Mouse (Mus musculus) adrenal gland (tissue): ENCODE measurements around the gene Wdr62.
"Not testable (repeated sequence)": the region's sequence is repeated elsewhere in the genome, so short reads cannot be mapped to it uniquely, and the experiment has no call there.

Experiments
- intact Hi-C: fragments of 180-260 bp; cut with DNase I; formaldehyde crosslinking; loops from one replicate; pipeline ENCODE4 v1.15.1; 2025

The Wdr62 gene

DNA sequence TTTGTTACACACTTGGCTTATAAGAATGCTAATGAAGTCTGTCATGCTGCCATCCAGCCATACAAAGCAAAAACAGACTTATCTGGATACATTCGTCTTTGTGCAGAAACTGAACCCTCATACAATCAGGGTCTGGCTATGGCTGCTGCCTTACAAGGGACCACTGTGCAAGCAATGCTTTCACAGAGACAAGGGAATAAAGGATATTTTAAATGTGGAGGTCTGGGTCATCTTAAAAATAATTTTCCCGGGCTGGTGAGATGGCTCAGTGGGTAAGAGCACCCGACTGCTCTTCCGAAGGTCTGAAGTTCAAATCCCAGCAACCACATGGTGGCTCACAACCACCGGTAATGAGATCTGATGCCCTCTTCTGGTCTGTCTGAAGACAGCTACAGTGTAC is 73.9 kb downstream of the Wdr62 start:
- intact Hi-C loops, result not testable (repeated sequence)

DNA sequence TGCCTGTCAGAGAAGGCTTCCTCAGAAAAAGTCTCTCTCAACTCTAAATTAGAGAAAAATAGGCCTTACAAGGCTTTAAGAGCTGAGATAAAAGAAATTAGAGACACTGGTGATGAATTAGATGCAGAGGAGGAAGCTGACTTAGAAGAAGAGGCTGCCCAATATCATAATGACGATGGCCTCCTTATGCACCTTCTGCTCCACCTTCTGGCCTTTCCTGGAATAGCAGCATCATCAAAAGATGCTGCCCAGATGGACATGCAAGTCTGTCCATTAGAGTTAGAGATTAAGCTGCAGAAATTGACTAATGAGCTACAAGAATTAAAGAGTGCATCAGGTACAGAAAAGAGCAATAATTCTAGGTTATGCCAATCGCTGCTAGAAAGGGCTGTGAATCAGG is 74.8 kb downstream of the Wdr62 start:
- intact Hi-C loops, result loop anchor here (2.0 kb wide), 1 partner anchor 25 kb away; no protein-coding TSS in a partner anchor

DNA sequence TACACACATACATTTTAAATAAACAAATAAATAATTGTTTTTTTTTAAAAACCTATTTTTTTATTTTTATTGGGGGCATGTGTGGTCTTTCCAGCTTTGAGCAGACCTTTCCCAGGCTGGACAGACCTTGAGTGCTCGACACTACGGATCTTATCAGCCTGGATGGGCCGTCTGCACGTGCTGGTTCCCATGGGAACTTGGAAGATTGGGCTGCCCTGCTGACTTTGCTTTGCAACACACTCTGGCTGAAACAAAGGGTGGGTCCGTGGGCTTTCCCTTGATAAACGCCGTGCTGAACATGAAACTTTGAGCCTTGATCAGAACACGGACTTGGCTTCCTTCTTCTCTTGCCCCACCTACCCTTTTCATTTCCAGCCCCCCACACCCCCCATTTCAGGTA is 75.8 kb downstream of the Wdr62 start:
- intact Hi-C loops, result loop anchor here (2.0 kb wide), 1 partner anchor 24 kb away; no protein-coding TSS in a partner anchor

DNA sequence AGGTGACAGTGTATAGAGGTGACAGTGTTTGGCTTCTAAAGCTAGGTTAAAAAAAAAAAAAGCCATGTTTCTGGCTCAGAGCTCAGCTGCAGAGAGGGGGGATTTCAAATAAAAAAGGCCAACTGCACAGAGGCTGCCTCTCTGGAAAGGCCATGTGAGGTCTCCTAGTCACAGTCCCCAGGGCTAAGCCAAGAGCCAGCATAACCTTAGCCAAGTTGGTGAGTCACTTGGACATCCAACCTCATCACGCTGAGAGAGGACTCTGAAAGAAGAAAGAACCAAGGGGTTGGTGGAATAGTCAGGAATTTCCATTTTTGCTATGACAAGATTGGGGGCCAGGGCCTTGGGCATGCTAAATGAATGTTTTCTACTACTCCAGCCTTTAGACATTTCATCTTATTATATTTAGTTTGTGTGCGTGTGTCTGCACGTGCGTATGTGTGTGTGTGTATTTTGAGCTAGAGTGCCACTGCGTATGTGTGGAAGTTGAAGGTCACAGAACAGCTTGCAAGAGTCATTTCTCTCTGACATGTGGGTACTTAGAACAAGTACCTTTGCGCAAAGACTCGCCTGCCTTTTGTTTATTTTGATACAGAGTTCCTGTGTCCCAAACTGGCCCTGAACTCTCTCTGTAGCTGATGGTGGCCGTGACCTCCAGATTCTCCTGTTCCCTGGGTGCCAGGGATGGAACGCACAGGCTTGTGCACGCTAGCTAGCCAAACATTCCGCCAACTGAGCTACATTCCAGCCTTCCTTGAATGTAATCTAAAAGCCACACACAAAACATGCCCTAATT is 77.1 kb downstream of the Wdr62 start:
- intact Hi-C loops, result no loop called here

DNA sequence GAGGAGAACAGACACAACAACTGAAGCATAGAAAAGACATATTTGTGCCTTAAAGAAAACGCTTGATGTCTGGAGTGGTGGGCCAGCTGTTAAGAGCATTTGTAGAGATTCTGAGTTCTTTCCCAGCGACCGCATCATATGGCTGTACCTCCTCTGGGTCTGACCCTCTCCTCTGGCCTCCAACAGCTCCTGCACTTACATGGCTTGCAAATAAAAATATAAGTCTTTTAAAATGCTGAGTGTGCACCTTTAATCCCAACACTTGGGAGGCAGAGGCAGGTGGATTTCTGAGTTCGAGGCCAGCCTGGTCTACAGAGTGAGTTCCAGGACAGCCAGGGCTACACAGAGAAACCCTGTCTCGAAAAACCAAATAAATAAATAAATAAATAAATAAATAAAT is 79.6 kb downstream of the Wdr62 start:
- intact Hi-C loops, result not testable (repeated sequence)

DNA sequence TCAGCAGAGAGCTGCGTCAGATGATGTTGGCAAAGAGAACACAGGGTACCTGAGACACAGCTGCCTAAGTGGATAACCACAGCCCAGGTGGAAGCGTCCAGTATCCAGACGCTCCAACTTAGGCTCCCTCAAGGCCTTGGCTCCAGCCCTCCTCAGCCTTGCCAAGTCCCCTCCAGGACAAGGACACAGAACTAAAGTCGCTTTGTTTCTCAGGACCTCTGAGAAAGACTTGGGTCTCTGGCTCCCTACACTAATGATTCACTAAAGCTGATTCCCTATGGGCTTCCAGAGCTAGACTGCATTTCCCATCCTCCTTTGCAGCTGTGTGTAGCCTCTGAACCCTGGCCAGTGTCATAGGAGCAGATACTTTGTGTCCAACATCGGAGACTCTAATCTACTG is 80.0 kb downstream of the Wdr62 start:
- intact Hi-C loops, result no loop called here

DNA sequence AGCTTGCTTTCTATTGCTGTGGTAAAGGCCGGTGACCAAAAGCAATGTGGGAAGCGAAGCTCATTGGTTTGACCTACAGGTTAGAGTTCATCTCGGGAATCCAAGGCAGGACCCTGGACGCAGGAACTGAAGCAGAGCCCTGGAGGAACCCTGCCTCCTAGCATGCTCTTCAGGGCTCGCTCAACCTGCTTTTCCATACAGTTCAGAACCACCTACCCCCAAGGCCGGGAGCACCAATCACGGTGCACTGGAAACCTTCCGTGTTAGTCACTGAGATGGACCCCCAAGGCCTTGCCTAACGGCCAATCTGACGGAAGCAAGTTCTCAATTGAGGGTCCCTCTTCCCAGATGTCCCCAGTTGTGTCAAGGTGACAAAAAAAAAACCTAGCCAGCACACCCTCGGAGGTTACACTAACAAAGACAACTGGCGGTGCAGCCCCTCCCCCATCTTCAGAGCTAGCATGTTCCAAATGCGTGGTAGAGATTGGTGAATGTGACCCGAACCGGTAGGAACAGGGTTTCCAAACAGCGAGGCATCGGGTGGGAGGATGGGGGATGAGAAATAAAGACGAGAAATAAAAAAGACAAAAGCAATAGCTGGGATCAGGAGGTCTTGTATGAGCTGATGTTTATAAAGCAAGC is 80.6 kb downstream of the Wdr62 start:
- intact Hi-C loops, result no loop called here

DNA sequence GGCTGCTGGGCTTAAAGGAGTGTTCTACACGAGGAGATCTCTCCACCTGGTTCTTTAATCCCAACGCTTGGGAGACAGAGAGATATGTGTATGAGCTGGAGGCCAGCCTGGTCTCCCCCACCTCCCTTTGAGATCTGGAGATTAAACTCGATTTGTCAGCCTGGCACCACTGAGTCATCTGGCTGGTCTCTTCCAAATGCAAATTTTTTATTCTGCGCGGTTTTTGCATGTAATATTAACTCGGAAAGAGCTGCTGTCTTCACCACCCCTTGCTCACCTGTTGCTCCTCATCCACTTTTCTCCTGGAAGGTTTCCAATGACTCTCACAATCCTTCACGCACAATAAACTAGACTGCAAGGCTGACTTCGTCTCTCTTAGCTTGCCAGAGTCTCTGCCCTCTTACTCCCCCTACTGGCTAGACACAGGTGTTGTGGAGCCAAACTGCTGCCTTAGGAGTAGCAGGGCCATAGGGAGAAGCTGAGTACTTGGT is 81.7 kb downstream of the Wdr62 start, which contains the start of gene Capns1:
Capns1 (minus strand) TSS at position 331 of the 491 bp plus-strand sequence.
- intact Hi-C loops, result no loop called here

DNA sequence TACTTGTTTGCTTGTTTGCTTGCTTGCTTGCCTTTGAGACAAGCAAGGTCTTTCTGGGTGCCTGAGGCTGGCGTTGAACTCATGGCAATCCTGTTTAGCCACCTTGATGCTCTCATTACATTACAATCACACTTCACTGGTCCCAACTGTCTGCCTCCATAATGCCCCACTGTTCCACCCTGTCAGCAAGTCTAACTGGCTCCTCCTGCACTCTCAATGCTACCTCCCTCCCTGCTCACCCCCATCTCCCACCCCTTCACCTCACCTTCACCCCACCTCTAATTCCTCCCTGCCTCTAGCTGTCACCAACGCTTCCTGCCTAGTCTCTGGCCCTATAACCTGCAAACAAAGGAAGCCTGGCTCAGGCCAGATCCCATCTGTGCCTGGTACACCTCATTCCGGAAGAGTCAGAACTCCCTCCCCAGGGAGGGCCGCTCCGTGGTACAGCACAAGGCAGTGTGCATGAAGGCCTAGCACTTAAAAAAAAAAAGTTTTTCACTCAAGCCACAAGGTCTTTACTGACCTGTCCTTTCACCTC is 82.6 kb downstream of the Wdr62 start:
- intact Hi-C loops, result no loop called here

DNA sequence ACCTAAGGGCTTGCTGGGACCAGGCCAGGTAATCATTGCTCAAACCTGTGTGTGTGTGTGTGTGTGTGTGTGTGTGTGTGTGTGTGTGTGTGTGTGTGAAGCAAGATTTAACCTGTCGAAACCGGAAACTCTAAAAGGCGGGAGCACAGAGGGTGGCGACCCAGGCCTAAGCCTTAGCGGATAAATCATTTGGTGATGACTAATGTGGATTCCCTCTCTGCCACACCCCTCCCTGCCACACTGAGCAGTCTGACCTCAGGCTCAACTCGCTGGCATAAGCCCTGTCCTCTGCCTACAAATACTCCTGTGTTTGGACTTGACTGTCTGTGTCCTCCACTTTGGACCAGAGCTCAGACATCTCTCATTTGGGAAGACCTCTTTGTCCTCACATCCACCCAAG is 84.0 kb downstream of the Wdr62 start:
- intact Hi-C loops, result no loop called here

DNA sequence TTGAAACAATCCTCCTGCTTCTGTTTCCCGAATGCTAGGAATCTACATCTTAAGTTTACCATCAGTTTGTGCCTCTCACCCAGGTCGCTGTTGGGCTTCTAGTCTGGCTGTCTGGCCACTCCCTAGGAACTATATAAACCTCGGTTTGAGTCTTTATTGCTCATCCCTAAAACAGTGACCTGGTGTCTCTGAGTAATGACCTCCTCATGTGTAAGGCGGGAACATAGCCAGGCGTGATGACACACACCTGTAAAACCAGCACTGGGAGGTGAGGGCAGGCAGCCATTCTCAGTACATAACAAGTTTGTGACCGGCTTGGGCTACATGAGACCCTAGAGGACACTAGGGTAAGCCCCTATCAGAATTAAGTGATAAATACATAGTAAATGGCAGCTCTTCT is 84.8 kb downstream of the Wdr62 start:
- intact Hi-C loops, result no loop called here

DNA sequence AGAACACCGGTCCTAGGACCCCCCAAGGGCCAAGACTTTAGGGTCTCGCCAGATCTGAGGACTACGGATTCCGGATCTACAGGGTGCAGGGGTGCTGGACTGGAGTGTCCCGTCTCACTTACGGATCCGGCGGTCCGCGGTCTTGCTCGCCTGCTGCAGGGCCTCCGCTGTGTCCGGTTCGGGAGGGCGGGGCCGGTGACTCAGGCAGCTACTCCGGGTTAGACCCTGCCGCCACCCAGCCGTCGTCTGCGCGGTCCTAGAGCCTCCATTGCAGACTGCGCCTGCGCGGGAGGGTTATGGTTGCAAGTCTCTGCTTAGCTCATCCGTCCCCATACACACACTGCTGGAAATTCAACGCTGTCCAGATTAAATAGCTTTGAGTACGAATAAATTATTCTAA is 85.3 kb downstream of the Wdr62 start:
- intact Hi-C loops, result no loop called here

DNA sequence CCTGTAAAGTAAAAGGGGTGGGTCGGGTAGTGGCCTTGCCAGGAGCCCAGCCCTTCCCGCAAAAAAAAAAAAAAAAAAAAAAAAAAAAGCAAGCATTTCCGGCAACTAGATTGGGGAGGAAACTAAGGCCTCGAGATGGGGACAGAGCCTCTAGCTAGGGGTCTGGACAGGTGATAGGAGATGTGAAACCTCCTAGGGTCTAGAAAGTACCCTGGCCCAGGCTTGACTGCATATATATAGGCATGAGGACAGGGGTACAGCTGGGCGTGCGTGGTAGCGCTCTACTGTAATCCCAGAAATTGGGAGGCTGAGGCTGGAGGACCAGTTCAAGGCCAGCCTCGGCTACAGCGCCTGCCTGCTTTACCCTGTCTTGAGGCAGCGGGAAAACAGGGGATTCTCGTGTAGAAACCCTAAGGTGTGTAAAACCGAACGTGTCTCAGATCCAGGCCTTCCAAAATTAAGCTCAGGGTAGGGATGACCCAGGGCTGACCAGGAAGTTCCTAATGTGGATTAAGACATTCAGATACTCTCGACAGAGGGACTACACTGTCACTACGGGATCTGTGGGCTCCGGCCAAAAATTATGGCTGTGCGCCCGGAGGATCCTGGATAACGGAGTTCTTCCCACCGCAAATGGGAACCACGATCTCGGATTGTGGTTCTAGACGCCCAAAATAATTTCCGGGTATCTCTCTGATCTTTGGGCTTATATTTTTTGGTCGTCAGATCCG is 86.0 kb downstream of the Wdr62 start:
- intact Hi-C loops, result no loop called here

DNA sequence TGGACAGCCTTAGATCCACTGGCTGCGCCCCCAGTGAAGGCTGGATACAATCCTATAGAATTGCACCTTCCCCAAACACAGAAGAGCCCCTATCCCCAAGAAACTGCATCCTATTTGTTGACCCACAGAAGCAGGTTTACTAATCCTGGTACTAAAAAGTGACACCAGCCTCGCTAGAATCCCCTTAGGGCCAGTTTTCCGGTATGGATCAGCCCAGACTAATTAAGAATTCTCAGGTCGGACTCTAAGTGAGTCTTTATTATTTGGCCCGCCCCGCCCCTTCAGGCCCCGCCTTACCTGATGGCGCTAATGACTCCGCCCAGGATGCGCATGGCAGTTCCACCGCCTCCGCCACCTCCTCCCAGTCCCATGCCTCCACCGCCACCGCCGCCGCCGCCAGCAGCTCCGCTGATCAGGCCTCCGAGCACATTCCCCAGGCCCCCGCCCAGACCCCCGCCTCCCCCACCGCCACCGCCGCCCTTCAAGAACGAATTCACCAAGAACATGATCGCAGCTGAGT is 86.6 kb downstream of the Wdr62 start:
- intact Hi-C loops, result no loop called here

DNA sequence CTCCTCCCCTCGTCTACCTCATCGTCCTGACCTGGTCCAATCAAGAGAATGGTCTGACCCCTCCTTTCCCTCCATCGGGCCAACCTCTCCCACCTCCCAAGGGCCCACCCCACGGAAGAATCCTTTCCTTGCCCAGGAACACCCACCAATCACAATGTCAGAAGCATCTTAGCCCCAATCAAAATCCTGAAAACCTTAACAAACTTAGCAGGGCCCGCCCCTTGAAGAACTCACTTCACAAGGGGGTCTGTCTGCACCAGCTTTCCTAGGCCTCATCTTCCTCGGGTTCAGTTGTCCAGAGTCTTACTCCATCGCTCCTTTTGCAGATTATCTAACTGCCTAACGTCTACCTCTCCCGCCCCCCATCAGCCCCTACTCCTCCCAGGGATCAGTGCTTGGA is 87.2 kb downstream of the Wdr62 start:
- intact Hi-C loops, result no loop called here

DNA sequence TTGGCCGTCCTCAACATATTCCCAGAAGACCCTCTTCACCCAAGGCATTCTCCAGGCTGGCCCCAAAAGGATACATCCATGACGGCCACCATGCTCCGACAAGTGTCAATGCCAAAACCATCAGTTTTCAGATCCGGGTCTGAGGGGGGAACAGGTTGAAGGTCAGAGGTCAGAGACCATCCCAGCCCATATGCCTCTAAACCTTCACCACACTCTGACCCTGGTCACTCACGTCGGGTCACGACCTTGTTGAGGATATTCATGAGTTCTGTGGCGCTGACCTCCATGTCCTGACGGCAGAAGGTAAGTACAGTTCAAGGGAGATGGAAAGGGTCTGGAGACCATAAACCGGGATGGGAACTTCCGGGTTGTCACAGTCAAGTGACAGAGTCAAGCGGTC is 88.1 kb downstream of the Wdr62 start:
- intact Hi-C loops, result no loop called here
